Mouse (Mus musculus) granulocyte monocyte progenitor cell, adult 5-6 weeks (primary cell): ENCODE results near the gene Dock4. TPM values are rescaled to one million over a fixed set of nuclear protein-coding genes. Genes with fewer than 3 reads are reported as not detected.
A peak's percentile ranks its signal among the peaks of the same experiment; 100 is the strongest.

Experiments used
- ATAC-seq: replicated peaks from 2 replicates; pipeline ENCODE4 v1.8.0; 2016; ENCODE audit warnings: mild to moderate bottlenecking, moderate TSS enrichment, inconsistent platforms; ENCODE audit not compliant: poor library complexity, severe bottlenecking
- total RNA-seq, 2 experiments: library from RNA; stranded (forward) in 1 of 2; stranded (reverse) in 1 of 2; fragments of 200-712, 200-1000 nt in 1 of 2; fragments of >200 nt in 1 of 2; fragmentation: Nextera tagmentation in 1 of 2; gene quantifications; 2 replicates each; pipeline ENCODE4 v1.2.3; 2014 to 2017

Gene Dock4
- total RNA-seq, 2 experiments from 2014 or later, result 0.19 to 0.57 TPM

GRCm38 (mm10) chr12:40459673-40460265, 14.0 kb downstream of the Dock4 start:
- ATAC-seq, result peak; percentile 40; the same call in 1 of the 2 replicates

- ATAC-seq, result no peak
Measured at GRCm38 (mm10) chr12:40462693-40463235, 17.0 kb downstream of the Dock4 start.

GRCm38 (mm10) chr12:40463828-40464227, 18.1 kb downstream of the Dock4 start:
- peak; percentile 33; the same call in 1 of the 2 replicates for ATAC-seq

GRCm38 (mm10) chr12:40464282-40464681, 18.5 kb downstream of the Dock4 start:
- no peak for ATAC-seq

- ATAC-seq, result no peak
Measured at GRCm38 (mm10) chr12:40468235-40468634, 22.5 kb downstream of the Dock4 start.

- no peak for ATAC-seq
Measured at GRCm38 (mm10) chr12:40469009-40469408, 23.3 kb downstream of the Dock4 start.

GRCm38 (mm10) chr12:40471649-40472399, 26.1 kb downstream of the Dock4 start:
- no peak for ATAC-seq

GRCm38 (mm10) chr12:40473709-40474108, 28.0 kb downstream of the Dock4 start:
- ATAC-seq, result no peak

GRCm38 (mm10) chr12:40477621-40478452, 32.1 kb downstream of the Dock4 start:
- no peak for ATAC-seq

- ATAC-seq, result no peak
Measured at GRCm38 (mm10) chr12:40484224-40484623, 38.5 kb downstream of the Dock4 start.

GRCm38 (mm10) chr12:40485210-40485609, 39.5 kb downstream of the Dock4 start:
- ATAC-seq, result no peak

- 0 out of 2 replicates have a peak, but pooled peaks have one; percentile 44 for ATAC-seq
Measured at GRCm38 (mm10) chr12:40486047-40486837, 40.5 kb downstream of the Dock4 start.

GRCm38 (mm10) chr12:40496387-40496786, 50.6 kb downstream of the Dock4 start:
- ATAC-seq, result no peak

GRCm38 (mm10) chr12:40497806-40498205, 52.1 kb downstream of the Dock4 start:
- no peak for ATAC-seq

GRCm38 (mm10) chr12:40498250-40498671, 52.5 kb downstream of the Dock4 start:
- ATAC-seq, result no peak

- ATAC-seq, result no peak
Measured at GRCm38 (mm10) chr12:40498928-40499626, 53.3 kb downstream of the Dock4 start.

- ATAC-seq, result 0 out of 2 replicates have a peak, but pooled peaks have one; percentile 14
Measured at GRCm38 (mm10) chr12:40499627-40500329, 54.0 kb downstream of the Dock4 start.

- no peak for ATAC-seq
Measured at GRCm38 (mm10) chr12:40501141-40501540, 55.4 kb downstream of the Dock4 start.

GRCm38 (mm10) chr12:40503520-40503919, 57.8 kb downstream of the Dock4 start:
- ATAC-seq, result no peak
